Mouse (Mus musculus): ENCODE results near the gene Rhot2.

GRCm38 (mm10) chr17:25830806-25831431 is 13.7 kb downstream of the Rhot2 start:
- no peak for TF ChIP-seq POLR2A (IDR thresholded peaks at IDR 0.05; ENCODE audit: borderline replicate concordance, insufficient read depth, low read length)
- TF ChIP-seq CTCF (IDR thresholded peaks at IDR 0.05; ENCODE audit: borderline replicate concordance, insufficient read depth, low read depth, low read length) = no peak
